Mouse (Mus musculus): ENCODE results near the gene Saa4. TPM values are rescaled to one million over a fixed set of nuclear protein-coding genes. Genes with fewer than 3 reads are reported as not detected.
A peak's percentile ranks its signal among the peaks of the same experiment; 100 is the strongest.
"Not testable (repeated sequence)": the region's sequence is repeated elsewhere in the genome, so short reads cannot be mapped to it uniquely, and the experiment has no call there.

Gene Saa4
- polyA plus RNA-seq, 1 experiment from 2014 or later: not detected

- 77% methylated on average over 6 of the region's 6 CpGs for WGBS
- Histone ChIP-seq H3K4me2 (no peak overlapping the region), H3K4me3 (no peak overlapping the region)
These were observed 20.2 kb downstream of the Saa4 start for GRCm38 (mm10) chr7:46712250-46712649.

GRCm38 (mm10) chr7:46710390-46710844 lies 22.0 kb downstream of the Saa4 start, which contains the start of gene Saal1:
Gene Saal1, minus strand, starts transcription at chr7:46710680.
- peaks cover 24% of the 10 kb centered on the region for H3K36me3 ChIP-seq (ENCODE audit: poor library complexity, severe bottlenecking)
- H3K4me3 ChIP-seq: peak within 1 kb of the TSS; percentile 82
- peak within 1 kb of the TSS; percentile 72; the same call in 1 of the 2 replicates for H3K27ac ChIP-seq
- peak within 1 kb of the TSS; percentile 95 for H3K9ac ChIP-seq
- no peaks in the 10 kb centered on the region for H3K9me3 ChIP-seq (replicated peaks)
- peak within 1 kb of the TSS; percentile 62 for H3K4me2 ChIP-seq
- WGBS: 2% methylated on average over 38 of the region's 38 CpGs
- H3K27me3 ChIP-seq: 0 out of 2 replicates have a peak, but pooled peaks cover 2% of the 10 kb centered on the region
- peaks cover 10% of the 10 kb centered on the region for H3K4me1 ChIP-seq
- ATAC-seq: peak; percentile 97

More at GRCm38 (mm10) chr7:46712250-46712649, 20.2 kb downstream of the Saa4 start:
- Histone ChIP-seq H3K9me3 (replicated peaks) (no peaks in the 10 kb centered on the region), H3K36me3 (ENCODE audit: poor library complexity, severe bottlenecking) (peaks cover 6% of the 10 kb centered on the region; the same call in 1 of the 2 replicates), H3K4me1 (peaks cover 10% of the 10 kb centered on the region), H3K27me3 (0 out of 2 replicates have a peak, but pooled peaks cover 2% of the 10 kb centered on the region), H3K27ac (no peak overlapping the region), H3K9ac (no peak overlapping the region)
- ATAC-seq: no peak

GRCm38 (mm10) chr7:46700521-46701025 lies 31.8 kb downstream of the Saa4 start:
- Histone ChIP-seq H3K4me1 (no peaks in the 10 kb centered on the region), H3K27ac (no peak overlapping the region), H3K9me3 (replicated peaks) (no peaks in the 10 kb centered on the region), H3K4me2 (no peak overlapping the region), H3K9ac (no peak overlapping the region), H3K36me3 (ENCODE audit: poor library complexity, severe bottlenecking) (peaks cover 95% of the 10 kb centered on the region), H3K27me3 (no peaks in the 10 kb centered on the region), H3K4me3 (no peak overlapping the region)
- 91% methylated on average over 6 of the region's 6 CpGs for WGBS
- ATAC-seq: no peak

GRCm38 (mm10) chr7:46696754-46697153 lies 35.6 kb downstream of the Saa4 start:
- Histone ChIP-seq H3K4me2 (no peak overlapping the region), H3K27me3 (no peaks in the 10 kb centered on the region), H3K27ac (no peak overlapping the region), H3K9me3 (replicated peaks) (no peaks in the 10 kb centered on the region), H3K4me1 (no peaks in the 10 kb centered on the region), H3K9ac (no peak overlapping the region), H3K4me3 (no peak overlapping the region), H3K36me3 (ENCODE audit: poor library complexity, severe bottlenecking) (peaks cover 80% of the 10 kb centered on the region)
- WGBS: 95% methylated on average over 1 of the region's 1 CpGs
- ATAC-seq: no peak

- H3K36me3 ChIP-seq (ENCODE audit: poor library complexity, severe bottlenecking): peaks cover 42% of the 10 kb centered on the region
- no peaks in the 10 kb centered on the region for H3K27me3 ChIP-seq
- no peaks in the 10 kb centered on the region for H3K4me1 ChIP-seq
- ATAC-seq: no peak
- no peak overlapping the region for H3K4me2 ChIP-seq
- WGBS: 86% methylated on average over 5 of the region's 5 CpGs
- H3K4me3 ChIP-seq: no peak overlapping the region
- H3K9ac ChIP-seq: no peak overlapping the region
- H3K27ac ChIP-seq: no peak overlapping the region
- 0 out of 2 replicates have a peak, but pooled peaks cover 5% of the 10 kb centered on the region for H3K9me3 ChIP-seq (replicated peaks)
These were observed 45.6 kb downstream of the Saa4 start for GRCm38 (mm10) chr7:46686827-46687226.

GRCm38 (mm10) chr7:46680732-46681131 lies 51.7 kb downstream of the Saa4 start:
- H3K4me2 ChIP-seq: no peak overlapping the region
- no peak for ATAC-seq
- H3K27ac ChIP-seq: no peak overlapping the region
- no peaks in the 10 kb centered on the region for H3K4me1 ChIP-seq
- no peak overlapping the region for H3K4me3 ChIP-seq
- no peak overlapping the region for H3K9ac ChIP-seq
- no peaks in the 10 kb centered on the region for H3K27me3 ChIP-seq
- 0 out of 2 replicates have a peak, but pooled peaks cover 5% of the 10 kb centered on the region for H3K9me3 ChIP-seq (replicated peaks)
- H3K36me3 ChIP-seq (ENCODE audit: poor library complexity, severe bottlenecking): no peaks in the 10 kb centered on the region

GRCm38 (mm10) chr7:46679044-46679443 lies 53.4 kb downstream of the Saa4 start:
- not testable (repeated sequence) for ATAC-seq; H3K4me3 ChIP-seq; H3K36me3 ChIP-seq (ENCODE audit: poor library complexity, severe bottlenecking); H3K4me2 ChIP-seq; H3K27me3 ChIP-seq; H3K4me1 ChIP-seq; H3K27ac ChIP-seq; H3K9me3 ChIP-seq (replicated peaks); H3K9ac ChIP-seq
- WGBS: 78% methylated on average over 7 of the region's 7 CpGs

- no peaks in the 10 kb centered on the region for H3K27me3 ChIP-seq
- H3K9ac ChIP-seq: no peak overlapping the region
- H3K4me3 ChIP-seq: no peak overlapping the region
- no peaks in the 10 kb centered on the region for H3K4me1 ChIP-seq
- H3K36me3 ChIP-seq (ENCODE audit: poor library complexity, severe bottlenecking): no peaks in the 10 kb centered on the region
- 0 out of 2 replicates have a peak, but pooled peaks cover 5% of the 10 kb centered on the region for H3K9me3 ChIP-seq (replicated peaks)
- H3K4me2 ChIP-seq: no peak overlapping the region
- no peak overlapping the region for H3K27ac ChIP-seq
- no peak for ATAC-seq
- WGBS: 93% methylated on average over 3 of the region's 3 CpGs
These were observed 54.0 kb downstream of the Saa4 start for GRCm38 (mm10) chr7:46678417-46678816.

Other genes with a start within 250 kb of the Saa4 start
- gene Sergef, start 92.8 kb downstream of the Saa4 start, polyA plus RNA-seq (2015; fragmentation: Nextera tagmentation; extraction: Ambion mirVana): 25.0 and 26.6 TPM in 2 replicates
- 0.21 and 0.28 TPM in 2 replicates for gene Tph1, start 60.1 kb downstream of the Saa4 start, polyA plus RNA-seq (2015; fragmentation: Nextera tagmentation; extraction: Ambion mirVana)
- gene Saal1, start 21.9 kb downstream of the Saa4 start, polyA plus RNA-seq (2015; fragmentation: Nextera tagmentation; extraction: Ambion mirVana): 28.1 and 29.2 TPM in 2 replicates
- gene Saa3, start 16.9 kb downstream of the Saa4 start, polyA plus RNA-seq (2015; fragmentation: Nextera tagmentation; extraction: Ambion mirVana): 0.28 TPM in 1 of 2 replicates, not detected in the other
- not detected in 2 replicates for gene Saa1, start 10.4 kb upstream of the Saa4 start, polyA plus RNA-seq (2015; fragmentation: Nextera tagmentation; extraction: Ambion mirVana)
- not detected in 2 replicates for gene Saa2, start 19.2 kb upstream of the Saa4 start, polyA plus RNA-seq (2015; fragmentation: Nextera tagmentation; extraction: Ambion mirVana)
- 15.0 and 16.1 TPM in 2 replicates for gene Hps5, start 63.5 kb upstream of the Saa4 start, polyA plus RNA-seq (2015; fragmentation: Nextera tagmentation; extraction: Ambion mirVana)
- gene Gtf2h1, start 63.5 kb upstream of the Saa4 start, polyA plus RNA-seq (2015; fragmentation: Nextera tagmentation; extraction: Ambion mirVana): 48.2 and 48.7 TPM in 2 replicates
- gene Ldha, start 108.9 kb upstream of the Saa4 start, polyA plus RNA-seq (2015; fragmentation: Nextera tagmentation; extraction: Ambion mirVana): 905 and 993 TPM in 2 replicates
- 0.13 TPM in 1 of 2 replicates, not detected in the other for gene Ldhc, start 128.6 kb upstream of the Saa4 start, polyA plus RNA-seq (2015; fragmentation: Nextera tagmentation; extraction: Ambion mirVana)
- gene Tsg101, start 187.4 kb upstream of the Saa4 start, polyA plus RNA-seq (2015; fragmentation: Nextera tagmentation; extraction: Ambion mirVana): 408 and 422 TPM in 2 replicates
- gene Uevld, start 225.9 kb upstream of the Saa4 start, polyA plus RNA-seq (2015; fragmentation: Nextera tagmentation; extraction: Ambion mirVana): 9.4 and 10.4 TPM in 2 replicates